Mouse (Mus musculus): ENCODE data around the gene Glis3. TPM values are rescaled to one million over a fixed set of nuclear protein-coding genes. Genes with fewer than 3 reads are reported as not detected.
A peak's percentile ranks its signal among the peaks of the same experiment; 100 is the strongest.

The Glis3 gene
- total RNA-seq, 2 experiments from 2014 or later: 0.61 to 1.2 TPM

DNA sequence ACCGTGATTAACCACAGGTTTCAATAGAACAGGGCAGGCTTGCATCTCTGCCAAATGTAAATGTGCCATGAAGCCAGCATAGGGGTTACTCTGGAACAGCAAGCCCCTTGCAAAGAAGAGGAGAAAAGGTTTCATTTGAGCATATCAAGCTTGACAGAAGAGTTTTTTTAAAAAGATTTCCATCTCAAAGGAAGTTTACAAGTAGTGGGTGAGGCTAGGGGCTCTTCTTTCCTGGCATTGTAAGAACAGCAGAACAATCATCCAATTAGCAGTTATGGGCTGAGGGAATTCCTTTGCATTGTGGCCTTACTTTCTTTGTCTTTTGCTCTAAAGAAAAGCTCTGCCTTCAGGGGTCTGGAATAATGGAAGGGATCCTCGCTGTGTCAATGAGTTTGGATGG, 113.3 kb downstream of the Glis3 start:
- TF ChIP-seq CTCF (IDR thresholded peaks at IDR 0.05): no peak
- no peak for DNase-seq
- intact Hi-C loops (cut with DNase I): no loop called here
- H3K4me3 ChIP-seq: no peak overlapping the region
- H3K27ac ChIP-seq: no peak overlapping the region

DNA sequence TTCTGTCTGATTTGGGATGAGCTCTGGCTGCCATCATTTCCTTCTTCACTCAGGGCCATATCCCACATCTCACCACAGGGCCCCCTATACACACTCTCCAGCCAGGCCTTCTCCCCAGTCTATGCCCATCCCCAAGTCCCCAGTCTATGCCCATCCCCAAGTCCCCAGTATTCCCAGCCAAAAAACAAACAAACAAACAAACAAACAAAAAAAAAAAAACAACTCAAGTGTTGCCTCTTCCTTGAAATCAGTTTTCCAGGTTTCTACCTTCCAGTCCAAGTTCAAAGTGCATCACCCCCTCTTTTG, 118.2 kb downstream of the Glis3 start:
- intact Hi-C loops (cut with DNase I): no loop called here
- no peak for DNase-seq
- no peak overlapping the region for H3K4me3 ChIP-seq
- H3K27ac ChIP-seq: no peak overlapping the region
- TF ChIP-seq CTCF (IDR thresholded peaks at IDR 0.05): no peak

DNA sequence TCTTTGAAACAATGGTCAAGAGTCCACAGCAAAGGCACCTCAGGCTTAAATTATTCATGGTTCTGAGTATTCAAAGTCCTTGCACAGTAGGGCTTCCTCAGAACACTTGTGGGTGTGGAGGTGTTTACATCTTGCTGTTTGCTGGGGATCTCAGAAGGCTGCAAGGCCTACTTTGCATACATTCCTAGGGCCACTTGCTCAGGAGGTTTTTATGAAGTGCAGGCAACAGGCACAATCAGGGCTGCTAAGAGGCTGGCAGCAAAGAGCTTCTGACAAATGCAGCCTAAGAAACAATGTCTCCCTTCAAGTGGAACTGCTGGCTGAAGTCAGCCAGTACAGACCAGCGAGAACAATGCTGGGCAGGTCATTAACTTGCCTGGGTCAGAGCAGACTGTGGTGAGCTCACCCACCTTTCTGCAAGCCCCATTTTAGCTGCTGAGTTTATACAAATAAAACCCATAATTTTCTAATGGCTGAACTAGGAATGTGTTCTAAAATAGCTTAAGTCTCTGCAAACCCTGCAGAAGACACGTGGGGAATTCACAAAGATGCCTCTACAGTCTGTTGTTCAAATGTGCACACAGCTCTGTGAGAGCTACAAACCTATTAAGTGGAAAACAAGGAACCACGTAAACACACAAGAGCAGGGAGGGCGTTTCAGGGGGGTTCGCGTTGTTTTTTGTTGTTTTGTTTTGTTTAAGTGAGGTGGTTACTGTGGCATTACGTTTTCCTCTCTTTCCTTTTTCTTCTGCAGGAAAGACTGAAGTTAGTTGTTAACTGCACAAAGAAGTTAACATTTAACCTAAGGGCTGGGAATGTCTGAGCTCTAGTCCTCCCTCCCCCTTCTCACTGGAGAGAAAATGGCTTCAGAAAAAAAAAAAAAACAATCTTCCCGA, 118.8 kb downstream of the Glis3 start:
- intact Hi-C loops (cut with DNase I): no loop called here
- no peak for DNase-seq
- Histone ChIP-seq H3K4me3 (no peak overlapping the region), H3K27ac (no peak overlapping the region)
- TF ChIP-seq CTCF (IDR thresholded peaks at IDR 0.05): no peak

DNA sequence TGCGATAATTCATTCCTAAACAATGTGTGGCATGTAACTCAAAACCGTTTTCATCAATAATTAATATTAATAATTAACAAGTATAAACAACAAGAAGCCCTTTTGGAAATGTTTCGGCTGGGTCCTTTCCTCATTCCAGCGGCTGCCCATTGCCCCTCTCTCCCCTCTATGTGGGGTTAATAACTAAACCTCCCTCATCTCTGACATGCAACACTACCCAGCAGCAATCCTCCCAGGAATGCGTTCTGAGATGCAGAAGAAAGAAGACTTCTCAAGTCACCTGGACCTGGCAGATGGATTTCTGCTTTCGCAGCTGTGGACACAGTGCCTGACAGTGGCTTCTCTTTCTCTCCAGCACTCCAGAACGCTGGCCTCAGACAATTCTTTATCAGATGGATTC, 120.0 kb downstream of the Glis3 start:
- no peak for TF ChIP-seq CTCF (IDR thresholded peaks at IDR 0.05)
- no peak for DNase-seq
- Histone ChIP-seq H3K4me3 (no peak overlapping the region), H3K27ac (no peak overlapping the region)
- intact Hi-C loops (cut with DNase I): no loop called here

DNA sequence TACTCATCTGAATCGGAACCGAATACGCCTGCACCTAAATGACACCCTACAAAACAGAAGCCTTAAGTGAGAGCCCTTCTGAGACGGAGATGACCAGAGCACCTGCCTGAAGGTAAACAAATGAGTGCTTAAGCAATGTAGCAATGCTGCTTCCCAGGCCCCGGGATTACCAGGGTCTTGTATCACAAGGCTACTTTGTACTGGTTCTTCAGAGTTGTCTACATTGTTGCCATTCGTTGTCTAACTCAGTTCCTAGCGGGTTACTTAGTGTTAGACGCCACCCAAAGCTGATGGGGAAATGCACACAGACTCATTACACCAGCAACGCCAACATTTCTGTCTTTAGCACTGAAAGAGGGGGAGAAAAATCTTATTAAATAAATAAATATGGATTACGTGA, 120.5 kb downstream of the Glis3 start:
- intact Hi-C loops (cut with DNase I): no loop called here
- no peak for TF ChIP-seq CTCF (IDR thresholded peaks at IDR 0.05)
- no peak overlapping the region for H3K27ac ChIP-seq
- no peak overlapping the region for H3K4me3 ChIP-seq
- no peak for DNase-seq

DNA sequence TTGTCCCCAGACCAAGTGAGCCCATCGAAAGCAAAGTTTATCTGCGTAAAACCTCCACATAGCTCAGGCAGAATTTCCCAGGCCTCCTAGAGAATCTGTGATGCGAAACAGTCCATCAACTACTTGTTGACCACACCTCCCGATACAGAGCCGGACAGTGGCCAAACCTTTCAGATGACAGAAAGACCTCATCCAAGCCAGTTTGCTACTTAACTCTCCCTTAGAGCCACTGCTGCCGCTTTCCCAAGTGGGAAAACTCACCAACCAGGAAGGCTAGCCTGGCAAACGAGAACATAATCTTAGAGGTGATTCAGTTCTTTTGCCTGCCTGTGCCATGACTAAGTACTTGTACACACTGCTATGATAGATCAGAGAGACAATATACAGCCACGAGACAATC, 121.2 kb downstream of the Glis3 start:
- no peak for TF ChIP-seq CTCF (IDR thresholded peaks at IDR 0.05)
- intact Hi-C loops (cut with DNase I): no loop called here
- DNase-seq: no peak
- no peak overlapping the region for H3K4me3 ChIP-seq
- no peak overlapping the region for H3K27ac ChIP-seq

DNA sequence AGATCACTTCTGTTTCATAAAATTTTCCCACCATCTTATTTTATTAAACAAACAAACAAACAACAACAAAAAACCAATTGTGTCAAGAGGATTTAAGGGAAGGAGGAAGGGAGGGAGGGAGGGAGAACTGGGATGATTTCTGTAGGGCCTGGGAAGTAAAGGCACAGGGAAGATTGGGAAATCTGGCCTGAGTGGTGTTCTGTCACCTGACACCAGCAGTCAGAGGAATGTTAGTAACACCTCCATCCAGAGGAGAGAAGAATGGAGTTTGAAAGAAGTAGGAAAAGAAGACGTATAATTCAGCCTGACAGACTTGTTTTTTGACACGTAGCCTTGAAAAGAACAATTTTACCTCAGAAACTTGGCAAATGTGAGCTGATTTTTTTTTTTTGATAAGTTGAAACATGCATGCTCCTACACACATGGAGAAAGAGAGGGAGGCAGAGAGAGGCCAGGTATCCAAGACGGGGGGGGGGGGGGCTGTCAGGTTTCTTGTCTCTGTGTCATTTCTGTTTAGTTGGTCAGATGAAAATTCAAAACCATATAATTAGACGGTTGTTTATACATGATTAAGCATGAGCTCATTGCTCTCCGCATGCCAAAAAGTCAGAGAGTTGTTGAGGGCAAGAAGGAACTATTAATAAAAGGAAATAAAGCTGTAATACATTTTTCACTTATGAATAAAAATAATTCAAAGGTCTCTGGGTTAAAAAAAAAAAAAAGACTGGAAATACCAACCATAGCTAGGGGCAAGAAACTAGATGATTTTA, 122.1 kb downstream of the Glis3 start:
- TF ChIP-seq CTCF (IDR thresholded peaks at IDR 0.05): no peak
- DNase-seq: no peak
- no peak overlapping the region for H3K4me3 ChIP-seq
- H3K27ac ChIP-seq: no peak overlapping the region
- intact Hi-C loops (cut with DNase I): no loop called here

DNA sequence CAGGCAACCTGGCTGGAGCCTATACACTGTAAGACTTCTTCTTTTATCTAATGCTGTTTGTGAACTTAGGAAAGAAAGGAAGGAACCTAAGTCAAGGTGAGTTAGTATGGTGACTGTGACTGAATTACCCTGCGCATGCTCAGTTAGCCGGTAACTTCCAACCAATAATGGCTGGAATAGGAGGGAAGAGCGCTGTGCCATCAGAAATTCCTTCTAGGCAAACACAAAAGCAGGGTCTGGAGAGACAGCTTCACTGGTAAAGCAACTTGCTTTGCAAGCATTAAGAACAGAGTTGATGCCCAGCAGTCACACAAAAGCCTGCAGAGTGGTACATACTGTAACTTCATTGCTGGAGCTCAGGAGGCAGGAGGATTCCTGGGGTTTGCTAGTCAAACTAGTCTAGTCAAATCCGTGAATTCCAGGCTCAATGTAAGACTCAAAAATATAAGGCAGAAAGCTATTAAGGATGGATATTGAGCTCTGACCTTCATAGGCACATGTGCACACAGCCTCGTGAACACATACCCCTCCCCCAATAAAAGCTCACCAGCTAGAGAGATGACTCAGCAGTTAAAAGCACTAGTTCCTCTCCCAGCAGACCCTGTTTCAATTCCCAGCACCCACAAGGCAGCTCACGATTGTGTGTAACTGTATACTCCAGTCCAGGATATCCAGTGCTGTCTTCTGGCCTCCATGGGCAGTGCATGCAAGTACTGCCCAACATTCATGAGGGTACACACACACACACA, 124.5 kb downstream of the Glis3 start:
- TF ChIP-seq CTCF (IDR thresholded peaks at IDR 0.05): no peak
- no peak overlapping the region for H3K27ac ChIP-seq

DNA sequence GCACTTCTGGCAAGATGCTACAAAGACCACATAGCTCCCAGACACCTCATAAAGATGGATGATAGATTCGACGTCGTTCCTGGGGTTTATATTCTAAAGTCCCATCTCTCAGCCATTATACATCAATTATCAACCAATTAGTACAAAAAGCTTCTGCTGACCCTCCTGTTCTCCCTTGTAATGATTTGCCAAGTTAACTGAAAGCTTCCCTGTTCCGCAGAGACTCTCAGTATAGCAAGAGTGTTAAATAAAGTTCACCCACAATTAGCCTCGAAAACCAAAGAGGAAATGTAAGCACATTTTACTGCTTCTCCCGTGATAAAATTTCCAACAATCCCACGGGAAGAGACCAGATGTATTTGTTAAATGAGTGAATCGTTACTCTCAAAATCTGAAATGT, 129.3 kb downstream of the Glis3 start:
- no peak overlapping the region for H3K4me3 ChIP-seq
- intact Hi-C loops (cut with DNase I): no loop called here
- no peak for DNase-seq
- no peak for TF ChIP-seq CTCF (IDR thresholded peaks at IDR 0.05)
- no peak overlapping the region for H3K27ac ChIP-seq

More for the DNA sequence above, 124.5 kb downstream of the Glis3 start:
- intact Hi-C loops (cut with DNase I): no loop called here
- no peak overlapping the region for H3K4me3 ChIP-seq
- DNase-seq: no peak

DNA sequence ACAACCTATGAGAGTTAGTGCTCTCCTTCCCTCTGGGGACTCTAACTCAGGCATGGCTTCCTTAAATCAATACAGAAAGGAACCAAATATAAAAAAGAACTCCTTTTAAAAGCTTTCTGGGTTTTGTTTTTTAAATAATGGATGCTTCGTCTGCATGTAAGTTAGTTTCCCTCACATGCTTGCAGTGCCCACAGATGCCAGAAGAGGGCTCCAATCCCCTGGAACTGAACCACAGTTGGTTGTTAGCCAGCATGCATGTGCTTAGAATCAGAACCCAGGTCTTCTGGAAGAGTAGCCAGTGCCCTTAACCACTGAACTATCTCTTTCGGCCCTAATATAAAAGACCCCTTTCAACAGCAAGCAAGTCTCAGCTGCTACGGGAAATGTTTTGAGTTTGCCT, 132.9 kb downstream of the Glis3 start:
- peak; percentile 43 for TF ChIP-seq CTCF (IDR thresholded peaks at IDR 0.05)
- H3K27ac ChIP-seq: no peak overlapping the region
- intact Hi-C loops (cut with DNase I): no loop called here
- no peak overlapping the region for H3K4me3 ChIP-seq
- no peak for DNase-seq

DNA sequence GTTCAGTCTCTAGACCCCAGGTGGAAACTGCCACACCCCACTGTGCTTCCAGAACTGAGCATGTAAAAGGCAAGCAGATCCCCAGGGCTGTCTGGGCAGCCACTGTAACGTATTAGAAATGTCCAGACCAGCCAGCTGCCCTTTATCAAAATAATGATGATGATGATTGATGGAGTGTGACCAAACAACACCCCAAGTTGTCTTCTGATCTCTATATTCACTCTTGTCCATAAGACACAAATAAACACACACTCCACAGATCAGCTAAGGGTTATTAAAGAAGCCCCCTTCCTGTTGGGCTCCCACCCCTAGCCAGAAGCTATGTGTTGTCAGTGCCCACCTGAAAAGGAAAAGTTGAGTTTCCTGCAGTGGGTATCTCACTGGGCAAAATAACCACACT, 134.4 kb downstream of the Glis3 start:
- no peak for DNase-seq
- Histone ChIP-seq H3K4me3 (no peak overlapping the region), H3K27ac (no peak overlapping the region)
- no peak for TF ChIP-seq CTCF (IDR thresholded peaks at IDR 0.05)
- intact Hi-C loops (cut with DNase I): no loop called here

DNA sequence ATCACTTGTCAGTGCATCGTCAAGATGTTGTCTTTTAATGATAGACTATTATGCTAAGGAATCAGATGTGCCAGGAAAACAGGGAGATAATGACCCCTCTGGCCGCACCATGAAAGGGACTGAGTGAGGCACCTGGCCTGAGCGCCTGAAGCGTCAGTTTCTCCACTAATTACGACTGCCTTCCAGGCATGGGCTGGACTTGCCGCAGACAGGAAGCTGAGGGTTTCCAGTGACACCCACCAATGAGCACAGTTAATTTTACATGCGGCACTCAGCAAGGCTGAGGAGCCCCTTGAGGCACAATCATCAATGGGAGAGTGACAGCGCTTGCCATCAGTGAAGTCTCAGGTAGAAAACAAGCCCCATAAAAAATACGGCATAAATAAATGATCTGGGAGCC, 141.1 kb downstream of the Glis3 start:
- H3K27ac ChIP-seq: no peak overlapping the region
- no peak for DNase-seq
- TF ChIP-seq CTCF (IDR thresholded peaks at IDR 0.05): no peak
- H3K4me3 ChIP-seq: no peak overlapping the region
- intact Hi-C loops (cut with DNase I): no loop called here

DNA sequence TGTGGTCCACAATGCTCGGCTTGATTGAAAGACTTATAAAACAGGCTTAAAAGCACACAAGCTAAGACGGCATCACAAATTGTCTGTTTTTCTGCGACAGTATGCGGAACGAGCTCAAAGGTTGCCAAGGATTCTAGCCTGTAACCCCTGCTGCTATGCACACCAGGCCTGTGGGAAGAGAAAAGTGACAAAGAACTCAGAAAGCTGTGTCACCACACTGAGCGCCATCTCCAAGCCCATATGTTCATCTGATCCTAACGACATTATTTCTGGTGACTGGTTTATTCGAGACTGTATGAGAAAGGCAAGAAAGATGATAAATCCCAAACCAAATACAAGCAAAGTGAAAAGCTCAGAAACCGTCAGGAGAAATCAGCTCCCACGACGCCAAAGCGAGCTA, 144.9 kb downstream of the Glis3 start:
- Histone ChIP-seq H3K4me3 (no peak overlapping the region), H3K27ac (no peak overlapping the region)
- no peak for DNase-seq
- no peak for TF ChIP-seq CTCF (IDR thresholded peaks at IDR 0.05)
- intact Hi-C loops (cut with DNase I): no loop called here
